8 mouse cellular contexts compared by ENCODE assay signal in genomic region chr5:36168963-36169650, GRCm38 (mm10). TPM values are rescaled to one million over a fixed set of nuclear protein-coding genes. Genes with fewer than 3 reads are reported as not detected.
DNase-seq lines count a peak whose midpoint lies in the region; ATAC-seq and TF ChIP-seq lines count a peak whose summit lies in the region.

No protein-coding gene starts in this region.

- no peak overlapping the region for H3K4me2 ChIP-seq in kidney, embryonic 14.5 days (replicated peaks; ENCODE audit: low read depth, low read length)
- H3K4me2 ChIP-seq in heart, embryonic 15.5 days, result peak overlapping the region; percentile 8; the same call in 1 of the 2 replicates
- H3K4me2 ChIP-seq in midbrain, embryonic 13.5 days (replicated peaks), result no peak overlapping the region

- H3K27ac ChIP-seq in kidney, adult 2 months (ENCODE audit: insufficient read depth, low read depth, low read length), result no peak overlapping the region
- no peak overlapping the region for H3K27ac ChIP-seq in kidney, embryonic 14.5 days (ENCODE audit: low read depth, low read length)
- peak overlapping the region; percentile 69 for H3K27ac ChIP-seq in heart, embryonic 15.5 days
- H3K27ac ChIP-seq in midbrain, embryonic 13.5 days, result peak overlapping the region; percentile 30; the same call in 1 of the 2 replicates

- no peaks in the 10 kb centered on the region for H3K27me3 ChIP-seq in kidney, adult 2 months (replicated peaks; ENCODE audit: control insufficient read depth, insufficient read depth, low read length)
- H3K27me3 ChIP-seq in kidney, embryonic 14.5 days (ENCODE audit: control insufficient read depth, insufficient read depth, low read length), result no peaks in the 10 kb centered on the region
- H3K27me3 ChIP-seq in heart, embryonic 15.5 days, result no peaks in the 10 kb centered on the region
- H3K27me3 ChIP-seq in midbrain, embryonic 13.5 days, result 0 out of 2 replicates have a peak, but pooled peaks cover 3% of the 10 kb centered on the region

- WGBS in kidney, adult 2 months, result 75% methylated on average over 14 of the region's 14 CpGs
- 67% methylated on average over 14 of the region's 14 CpGs for WGBS in kidney, embryonic 14.5 days
- WGBS in heart, embryonic 15.5 days, result 48% methylated on average over 14 of the region's 14 CpGs
- WGBS in midbrain, embryonic 13.5 days, result 68% methylated on average over 14 of the region's 14 CpGs

- no peak for TF ChIP-seq CTCF in kidney, adult 2 months (conservative IDR thresholded peaks at IDR 0.05; ENCODE audit: insufficient read depth, insufficient read length, low read depth, low read length)

- no peaks in the 10 kb centered on the region for H3K36me3 ChIP-seq in kidney, adult 2 months (ENCODE audit: control insufficient read depth, insufficient read depth, low read length)
- H3K36me3 ChIP-seq in kidney, embryonic 14.5 days (ENCODE audit: control insufficient read depth, insufficient read depth, low read length), result no peaks in the 10 kb centered on the region
- H3K36me3 ChIP-seq in heart, embryonic 15.5 days, result no peaks in the 10 kb centered on the region
- H3K36me3 ChIP-seq in midbrain, embryonic 13.5 days, result no peaks in the 10 kb centered on the region

- DNase-seq in kidney, adult 2 months, result peak; percentile 15
- DNase-seq in cerebellum, postnatal 25 days, result peak; percentile 22 to 49
- no peak for DNase-seq in MN1 (ENCODE audit: low spot score)
- DNase-seq in retina, embryonic 14.5 days (ENCODE audit: low spot score), result no peak
- no peak for DNase-seq in T-cell, adult 2 months (ENCODE audit: low spot score)

- no peaks in the 10 kb centered on the region for H3K9me3 ChIP-seq in kidney, embryonic 14.5 days (ENCODE audit: control insufficient read depth, low read length)
- no peaks in the 10 kb centered on the region for H3K9me3 ChIP-seq in heart, embryonic 15.5 days (replicated peaks)
- H3K9me3 ChIP-seq in midbrain, embryonic 13.5 days, result no peaks in the 10 kb centered on the region

- H3K9ac ChIP-seq in kidney, embryonic 14.5 days (ENCODE audit: low read depth, low read length), result no peak overlapping the region
- H3K9ac ChIP-seq in heart, embryonic 15.5 days, result no peak overlapping the region
- no peak overlapping the region for H3K9ac ChIP-seq in midbrain, embryonic 13.5 days (replicated peaks)

- H3K4me1 ChIP-seq in kidney, adult 2 months (ENCODE audit: control insufficient read depth, insufficient read depth, low read length), result no peaks in the 10 kb centered on the region
- no peaks in the 10 kb centered on the region for H3K4me1 ChIP-seq in kidney, embryonic 14.5 days (ENCODE audit: control insufficient read depth, insufficient read depth, low read length)
- H3K4me1 ChIP-seq in heart, embryonic 15.5 days (replicated peaks), result peaks cover 25% of the 10 kb centered on the region
- peaks cover 46% of the 10 kb centered on the region for H3K4me1 ChIP-seq in midbrain, embryonic 13.5 days (replicated peaks)

- TF ChIP-seq POLR2A in kidney, adult 2 months (IDR thresholded peaks at IDR 0.05; ENCODE audit: low read depth, low read length), result no peak

- no peak for ATAC-seq in kidney, embryonic 14.5 days (ENCODE audit: low FRiP score, low TSS enrichment)
- ATAC-seq in heart, embryonic 15.5 days (replicated peaks; ENCODE audit: insufficient number of reproducible peaks, insufficient read depth, low FRiP score, low read depth), result 0 out of 2 replicates have a peak, but pooled peaks have one; percentile 21
- no peak for ATAC-seq in midbrain, embryonic 13.5 days

- no peak overlapping the region for H3K4me3 ChIP-seq in kidney, adult 2 months (ENCODE audit: insufficient read depth, low read depth, low read length)
- H3K4me3 ChIP-seq in kidney, embryonic 14.5 days (ENCODE audit: low read length), result no peak overlapping the region
- no peak overlapping the region for H3K4me3 ChIP-seq in heart, embryonic 15.5 days
- no peak overlapping the region for H3K4me3 ChIP-seq in midbrain, embryonic 13.5 days (replicated peaks)

RNA-seq across cellular contexts. Expression of gene Psapl1, which starts 34.7 kb away (rescaled TPM):
- polyA plus RNA-seq in kidney, adult 2 months (2012; rRNA removed), result 0.05 TPM in 1 of 2 replicates, not detected in the other
- 0.11 TPM in 2 replicates for polyA plus RNA-seq in kidney, embryonic 14.5 days (2014; fragmentation: Nextera tagmentation; extraction: Ambion mirVana)
- 0.13 and 0.20 TPM in 2 replicates for polyA plus RNA-seq in heart, embryonic 15.5 days (2015; fragmentation: Nextera tagmentation; extraction: Ambion mirVana)
- polyA plus RNA-seq in midbrain, embryonic 13.5 days (2015; fragmentation: Nextera tagmentation; extraction: Ambion mirVana), result 0.09 and 0.13 TPM in 2 replicates

Comparison
In these comparisons a context has a peak if more than half of its experiments do, and no peak if none do; other contexts are left out.
1. DNase-seq: peak in kidney, adult 2 months (single experiment) and cerebellum, postnatal 25 days (2 of 2); none in MN1 (single experiment), retina, embryonic 14.5 days (single experiment) and T-cell, adult 2 months (single experiment).
2. H3K27ac ChIP-seq: peak in heart, embryonic 15.5 days (single experiment) and midbrain, embryonic 13.5 days (single experiment); none in kidney, adult 2 months (single experiment) and kidney, embryonic 14.5 days (single experiment).